Mouse (Mus musculus) MEL (cell line): ENCODE data around the gene Txnrd2.
A peak's percentile ranks its signal among the peaks of the same experiment; 100 is the strongest.

Source experiments
- CTCF ChIP-seq, 3 experiments: IDR thresholded peaks in 2 of 3; conservative IDR thresholded peaks in 1 of 3; 2 replicates each; pipeline ENCODE4 v1.5.1; 2011 to 2012; ENCODE audit warnings: low read length in 3 of 3, low read depth in 2 of 3, mild to moderate bottlenecking in 2 of 3, improper control_type of control experiment in 1 of 3, inconsistent platforms in 1 of 3, mixed read lengths in 1 of 3, moderate library complexity in 1 of 3; ENCODE audit not compliant: control insufficient read depth in 1 of 3, insufficient read depth in 1 of 3, poor library complexity in 1 of 3, severe bottlenecking in 1 of 3
- EP300 ChIP-seq, 2 experiments: IDR thresholded peaks; 2 replicates each; pipeline ENCODE4 v1.6.1; 2011; ENCODE audit warnings: improper control_type of control experiment in 2 of 2, low read length in 2 of 2, low read depth in 1 of 2, mild to moderate bottlenecking in 1 of 2
- MXI1 ChIP-seq: IDR thresholded peaks from 2 replicates; pipeline ENCODE4 v1.6.1; 2011; ENCODE audit warnings: mild to moderate bottlenecking, low read depth, low read length, improper control_type of control experiment
- MYC ChIP-seq: IDR thresholded peaks from 2 replicates; pipeline ENCODE4 v1.6.1; 2011; ENCODE audit warnings: low read depth, mild to moderate bottlenecking, low read length, improper control_type of control experiment, moderate library complexity
- NRF1 ChIP-seq: IDR thresholded peaks from 2 replicates; pipeline ENCODE4 v1.6.1; 2014; ENCODE audit warnings: low read depth, mild to moderate bottlenecking, inconsistent platforms, low read length, improper control_type of control experiment, moderate library complexity; ENCODE audit not compliant: poor library complexity, insufficient read depth, severe bottlenecking
- POLR2A ChIP-seq, 2 experiments: IDR thresholded peaks; 2 replicates each; pipeline ENCODE4 v1.6.1; 2011 to 2012; ENCODE audit warnings: low read length in 2 of 2, mild to moderate bottlenecking in 2 of 2, control low read depth in 1 of 2, improper control_type of control experiment in 1 of 2, low read depth in 1 of 2, moderate library complexity in 1 of 2; ENCODE audit not compliant: control insufficient read depth in 1 of 2, insufficient read depth in 1 of 2, poor library complexity in 1 of 2
- SIN3A ChIP-seq: IDR thresholded peaks from 2 replicates; pipeline ENCODE4 v1.6.1; 2012; ENCODE audit warnings: low read length, improper control_type of control experiment, inconsistent platforms
- ZC3H11A ChIP-seq: IDR thresholded peaks from 2 replicates; pipeline ENCODE4 v1.6.1; 2012; ENCODE audit warnings: low read depth, mild to moderate bottlenecking, inconsistent platforms, low read length, improper control_type of control experiment

DNA sequence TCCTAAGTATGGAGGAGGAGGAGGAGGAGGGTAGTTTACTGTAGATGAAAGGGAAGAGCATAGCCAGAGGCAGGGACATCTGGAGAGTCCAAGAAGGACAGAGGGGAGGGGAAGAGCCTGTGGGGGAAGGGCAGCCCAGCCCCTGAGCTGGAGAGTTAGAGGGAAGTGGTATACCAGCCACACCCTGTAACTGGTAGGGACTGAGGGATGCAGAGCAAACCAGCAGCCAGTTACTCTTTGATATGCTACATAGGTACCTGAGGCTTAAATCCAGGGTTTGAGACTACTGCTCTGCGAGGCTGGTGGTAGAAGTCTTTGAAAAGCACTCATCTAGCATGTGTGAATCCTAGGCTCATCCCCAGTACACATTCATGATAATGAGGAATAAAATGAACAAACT lies 64.7 kb downstream of the Txnrd2 start:
- TF ChIP-seq ZC3H11A: no peak
- TF ChIP-seq EP300 (IDR thresholded peaks at IDR 0.05; ENCODE audit: low read depth in 1 of 2, low read length in 2 of 2): peak in 1 of 2 experiments; percentile 23; a peak in 1 of 4 replicates
- TF ChIP-seq MXI1: no peak
- no peak for TF ChIP-seq POLR2A (IDR thresholded peaks at IDR 0.05; ENCODE audit: control insufficient read depth in 1 of 2, insufficient read depth in 1 of 2, low read depth in 1 of 2, low read length in 2 of 2, poor library complexity in 1 of 2)
- TF ChIP-seq CTCF (IDR thresholded peaks at IDR 0.05 in 2 of 3, conservative IDR thresholded peaks at IDR 0.05 in 1 of 3; ENCODE audit: control insufficient read depth in 1 of 3, insufficient read depth in 1 of 3, low read depth in 2 of 3, low read length in 3 of 3, poor library complexity in 1 of 3, severe bottlenecking in 1 of 3): no peak
- no peak for TF ChIP-seq MYC
- TF ChIP-seq NRF1: no peak
- no peak for TF ChIP-seq SIN3A
